Mouse (Mus musculus): ENCODE data around the gene Gm13306. TPM values are rescaled to one million over a fixed set of nuclear protein-coding genes. Genes with fewer than 3 reads are reported as not detected.
"Not testable (repeated sequence)": the region's sequence is repeated elsewhere in the genome, so short reads cannot be mapped to it uniquely, and the experiment has no call there.

Gm13306 gene
- not detected in 2 replicates for polyA plus RNA-seq (2012; rRNA removed)

- WGBS, result no CpG with 5 or more reads among the region's 9 CpGs
- H3K27ac ChIP-seq (ENCODE audit: insufficient read depth, low read depth, low read length); H3K4me1 ChIP-seq (ENCODE audit: control insufficient read depth, insufficient read depth, insufficient read length, low read length); H3K36me3 ChIP-seq (ENCODE audit: control insufficient read depth, insufficient read depth, low read length); H3K27me3 ChIP-seq (ENCODE audit: control insufficient read depth, insufficient read depth, low read length); H3K4me3 ChIP-seq (ENCODE audit: low read depth, low read length): not testable (repeated sequence)
Measured at GRCm38 (mm10) chr4:42153136-42153535, at the start of gene Gm13306. TSS of gene Gm13306 (plus strand) at chr4:42153436.

- H3K27ac ChIP-seq (ENCODE audit: insufficient read depth, low read depth, low read length); H3K27me3 ChIP-seq (ENCODE audit: control insufficient read depth, insufficient read depth, low read length); H3K4me1 ChIP-seq (ENCODE audit: control insufficient read depth, insufficient read depth, insufficient read length, low read length); H3K4me3 ChIP-seq (ENCODE audit: low read depth, low read length); H3K36me3 ChIP-seq (ENCODE audit: control insufficient read depth, insufficient read depth, low read length): not testable (repeated sequence)
- no CpG with 5 or more reads among the region's 5 CpGs for WGBS
Measured at GRCm38 (mm10) chr4:42114517-42114916, 38.7 kb upstream of the Gm13306 start, which contains the start of gene Gm13304. TSS of gene Gm13304 (plus strand) at chr4:42114817.

- not testable (repeated sequence) for H3K4me1 ChIP-seq (ENCODE audit: control insufficient read depth, insufficient read depth, insufficient read length, low read length); H3K27ac ChIP-seq (ENCODE audit: insufficient read depth, low read depth, low read length); H3K36me3 ChIP-seq (ENCODE audit: control insufficient read depth, insufficient read depth, low read length); H3K27me3 ChIP-seq (ENCODE audit: control insufficient read depth, insufficient read depth, low read length); H3K4me3 ChIP-seq (ENCODE audit: low read depth, low read length)
- no CpG with 5 or more reads among the region's 7 CpGs for WGBS
Measured at GRCm38 (mm10) chr4:42168503-42168902, 15.3 kb downstream of the Gm13306 start, which contains the start of gene Gm13305. TSS of gene Gm13305 (minus strand) at chr4:42168603.

DNA sequence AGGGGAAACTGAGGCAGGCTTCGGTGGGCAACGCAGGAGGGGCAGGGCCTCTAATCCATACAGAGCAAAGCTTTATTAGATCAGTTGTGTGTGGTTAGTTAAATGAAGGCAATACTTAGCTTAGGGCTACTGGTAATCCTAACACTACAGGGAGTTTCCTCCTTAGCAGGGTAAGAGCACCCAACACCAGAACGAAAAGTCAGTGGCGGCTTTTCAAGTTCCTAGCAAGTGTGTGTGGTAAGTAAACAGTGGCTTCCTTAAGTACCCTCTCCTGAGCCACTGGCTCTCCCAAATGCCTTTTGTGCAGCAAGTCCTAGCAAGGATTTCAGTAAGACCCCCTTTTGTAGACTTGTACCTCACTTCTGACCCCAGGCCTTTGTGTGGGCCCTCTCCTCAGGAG lies 25.0 kb downstream of the Gm13306 start:
- not testable (repeated sequence) for H3K27ac ChIP-seq (ENCODE audit: insufficient read depth, low read depth, low read length); H3K36me3 ChIP-seq (ENCODE audit: control insufficient read depth, insufficient read depth, low read length); H3K4me3 ChIP-seq (ENCODE audit: low read depth, low read length); H3K4me1 ChIP-seq (ENCODE audit: control insufficient read depth, insufficient read depth, insufficient read length, low read length); H3K27me3 ChIP-seq (ENCODE audit: control insufficient read depth, insufficient read depth, low read length)
- no CpG with 5 or more reads among the region's 4 CpGs for WGBS

DNA sequence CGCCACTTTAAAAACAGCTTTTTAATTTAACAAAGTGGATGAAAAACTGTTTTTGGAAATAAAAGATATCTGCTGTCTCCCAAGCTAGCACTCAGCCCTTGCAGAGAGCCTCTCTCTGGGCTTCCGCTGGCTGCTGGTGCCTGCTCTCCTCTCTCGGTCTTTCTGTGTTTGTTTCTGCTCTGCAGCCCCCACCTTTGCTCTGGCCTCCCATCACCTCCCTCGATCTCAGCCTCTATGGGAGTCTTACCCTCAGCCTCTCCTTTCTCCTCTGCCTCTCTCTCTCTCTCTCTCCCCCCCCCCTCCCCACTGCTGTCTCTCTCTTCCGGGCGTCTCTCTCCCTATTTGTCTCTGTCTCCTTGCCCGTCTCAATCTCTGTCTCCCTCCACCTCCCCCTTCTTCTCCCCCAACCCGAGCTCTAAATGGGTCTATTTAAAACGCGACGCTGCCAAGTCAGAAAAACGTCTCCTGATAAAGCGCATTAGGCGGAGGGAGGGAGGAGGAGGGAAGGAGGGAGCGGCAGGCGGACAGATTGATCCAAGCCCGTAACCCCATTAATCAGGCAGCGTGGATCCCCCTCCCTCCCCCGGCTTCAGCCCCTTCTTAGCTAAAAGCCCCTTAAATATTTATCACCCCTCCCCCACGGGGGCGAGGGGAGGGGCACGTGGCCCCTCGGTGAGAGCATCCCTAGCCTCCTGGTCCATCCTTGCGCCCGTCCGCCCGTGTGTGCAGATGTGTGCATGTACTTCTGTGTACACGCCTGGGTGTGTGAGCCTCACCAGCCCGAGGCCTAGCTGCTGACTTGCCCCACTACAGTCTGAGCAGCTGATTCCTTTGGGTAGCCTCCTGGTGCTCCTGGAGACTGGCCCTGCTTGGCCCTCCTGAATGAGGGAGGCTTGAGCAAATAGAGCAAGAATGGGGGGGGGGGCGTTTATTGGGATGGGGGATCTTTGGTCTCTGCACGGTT lies 30.3 kb downstream of the Gm13306 start:
- H3K4me1 ChIP-seq (ENCODE audit: control insufficient read depth, insufficient read depth, insufficient read length, low read length); H3K27ac ChIP-seq (ENCODE audit: insufficient read depth, low read depth, low read length); H3K4me3 ChIP-seq (ENCODE audit: low read depth, low read length); H3K36me3 ChIP-seq (ENCODE audit: control insufficient read depth, insufficient read depth, low read length); H3K27me3 ChIP-seq (ENCODE audit: control insufficient read depth, insufficient read depth, low read length): not testable (repeated sequence)
- no CpG with 5 or more reads among the region's 31 CpGs for WGBS

GRCm38 (mm10) chr4:42184324-42184979 lies 31.2 kb downstream of the Gm13306 start:
- not testable (repeated sequence) for H3K27ac ChIP-seq (ENCODE audit: insufficient read depth, low read depth, low read length); H3K4me3 ChIP-seq (ENCODE audit: low read depth, low read length); H3K36me3 ChIP-seq (ENCODE audit: control insufficient read depth, insufficient read depth, low read length); H3K27me3 ChIP-seq (ENCODE audit: control insufficient read depth, insufficient read depth, low read length); H3K4me1 ChIP-seq (ENCODE audit: control insufficient read depth, insufficient read depth, insufficient read length, low read length)
- no CpG with 5 or more reads among the region's 58 CpGs for WGBS

- H3K27me3 ChIP-seq (ENCODE audit: control insufficient read depth, insufficient read depth, low read length); H3K36me3 ChIP-seq (ENCODE audit: control insufficient read depth, insufficient read depth, low read length); H3K4me1 ChIP-seq (ENCODE audit: control insufficient read depth, insufficient read depth, insufficient read length, low read length); H3K27ac ChIP-seq (ENCODE audit: insufficient read depth, low read depth, low read length); H3K4me3 ChIP-seq (ENCODE audit: low read depth, low read length): not testable (repeated sequence)
- no CpG with 5 or more reads among the region's 25 CpGs for WGBS
Measured at GRCm38 (mm10) chr4:42184980-42185372, 31.7 kb downstream of the Gm13306 start.

Other genes starting within 250 kb of the Gm13306 start
- gene Gm21541, start 249.8 kb upstream of the Gm13306 start, polyA plus RNA-seq (2012; rRNA removed), result 3.4 TPM in 1 of 2 replicates, not detected in the other
- 0.18 and 0.56 TPM in 2 replicates for gene Gm20878, start 211.9 kb upstream of the Gm13306 start, polyA plus RNA-seq (2012; rRNA removed)
- gene Fam205a4, start 187.4 kb upstream of the Gm13306 start, polyA plus RNA-seq (2012; rRNA removed), result 0.04 TPM in 1 of 2 replicates, not detected in the other
- not detected in 2 replicates for gene Gm21093, start 118.7 kb upstream of the Gm13306 start, polyA plus RNA-seq (2012; rRNA removed)
- gene Gm3893, start 62.2 kb upstream of the Gm13306 start, polyA plus RNA-seq (2012; rRNA removed), result not detected in 2 replicates
- gene Gm13304, start 38.6 kb upstream of the Gm13306 start, polyA plus RNA-seq (2012; rRNA removed), result not detected in 2 replicates
- gene Gm13305, start 15.2 kb downstream of the Gm13306 start, polyA plus RNA-seq (2012; rRNA removed), result not detected in 2 replicates
- gene Gm10600, start 87.2 kb downstream of the Gm13306 start, polyA plus RNA-seq (2012; rRNA removed), result not detected in 2 replicates
- 0.57 TPM in 1 of 2 replicates, not detected in the other for gene Ccl21b, start 102.3 kb downstream of the Gm13306 start, polyA plus RNA-seq (2012; rRNA removed)
- gene Gm21953, start 140.8 kb downstream of the Gm13306 start, polyA plus RNA-seq (2012; rRNA removed), result not detected in 2 replicates
- not detected in 2 replicates for gene Fam205a3, start 164.9 kb downstream of the Gm13306 start, polyA plus RNA-seq (2012; rRNA removed)